Mouse (Mus musculus): ENCODE data around the gene Hpd. TPM values are rescaled to one million over a fixed set of nuclear protein-coding genes. Genes with fewer than 3 reads are reported as not detected.

Hpd gene
- polyA plus RNA-seq, 1 experiment from 2014 or later: 1.9 TPM

DNA sequence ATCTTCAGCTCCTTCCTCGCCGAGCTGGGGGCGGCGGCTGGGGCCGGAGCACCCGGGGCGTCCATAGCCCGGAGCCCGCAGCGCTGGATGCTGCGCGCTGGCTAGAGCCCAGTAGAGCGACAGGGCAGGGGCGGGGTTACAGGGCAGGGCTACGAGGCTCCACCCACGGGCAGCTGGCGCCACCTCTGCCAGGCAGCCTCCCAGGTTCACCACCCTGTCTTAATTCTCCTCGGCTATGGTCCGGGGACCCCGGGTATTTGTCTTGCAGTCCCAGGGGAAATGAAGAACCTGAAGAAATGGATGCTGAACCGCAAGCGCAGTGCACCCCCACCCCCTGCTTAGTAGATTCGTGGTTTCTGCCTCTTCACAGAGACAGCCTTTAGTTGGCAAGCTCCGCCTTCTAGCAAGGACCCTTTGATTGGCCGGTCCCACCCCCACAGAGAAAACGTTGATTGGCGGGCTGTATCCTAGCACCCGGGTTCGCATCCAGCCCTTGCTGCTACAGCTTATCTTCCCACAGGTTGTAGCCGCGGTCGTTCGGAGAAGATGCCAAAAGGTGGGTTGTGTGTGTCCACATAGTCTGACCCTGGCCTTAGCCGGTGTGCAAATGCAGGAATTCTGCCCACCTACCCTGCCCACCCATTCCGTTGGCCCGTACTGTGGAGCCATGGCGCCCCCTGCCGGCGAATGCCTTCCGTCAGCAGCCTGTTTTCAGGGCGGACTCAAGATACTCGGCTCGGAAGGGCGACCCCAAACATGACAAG is 50.0 kb downstream of the Hpd start, which contains the start of gene Rhof:
Gene Rhof (minus strand): TSS at position 385 of the 764 bp plus-strand sequence.
- peak within 1 kb of the TSS; percentile 69 for H3K4me2 ChIP-seq (ENCODE audit: low read length)
- H3K9ac ChIP-seq (ENCODE audit: low read length): peak within 1 kb of the TSS; percentile 44
- no peaks in the 10 kb centered on the region for H3K27me3 ChIP-seq (replicated peaks; ENCODE audit: control insufficient read depth, insufficient read depth, low read length)
- peaks cover 4% of the 10 kb centered on the region for H3K36me3 ChIP-seq (ENCODE audit: control insufficient read depth, insufficient read depth, low read length)
- peak within 1 kb of the TSS; percentile 33 for H3K4me3 ChIP-seq (ENCODE audit: low read depth, low read length)
- peak; percentile 12 for ATAC-seq (replicated peaks; ENCODE audit: low FRiP score, low TSS enrichment, low read depth)
- DNase-seq (ENCODE audit: low spot score): peak; percentile 87
- WGBS: 3% methylated on average over 44 of the region's 44 CpGs
- peaks cover 57% of the 10 kb centered on the region for H3K4me1 ChIP-seq (replicated peaks; ENCODE audit: control insufficient read depth, insufficient read depth, low read length)
- H3K9me3 ChIP-seq (ENCODE audit: control insufficient read depth, low read length): no peaks in the 10 kb centered on the region
- peak within 1 kb of the TSS; percentile 100; the same call in 1 of the 2 replicates for H3K27ac ChIP-seq (ENCODE audit: low read depth)

DNA sequence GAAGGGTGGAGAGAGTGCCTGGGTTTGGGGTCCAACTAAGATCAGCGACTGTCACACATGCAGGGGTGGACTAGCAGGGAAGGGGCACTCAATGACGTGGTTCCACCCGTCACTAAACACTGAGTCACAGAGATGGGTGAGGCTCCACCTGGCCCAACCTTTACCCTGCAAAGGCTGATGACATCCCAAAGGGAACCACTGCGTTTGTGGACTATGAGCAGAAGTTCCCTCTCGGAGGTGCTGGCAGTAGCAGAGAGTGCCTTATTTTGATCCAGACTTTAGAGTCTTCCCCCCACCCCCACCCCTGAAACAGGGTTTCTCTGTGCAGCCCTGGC is 51.7 kb downstream of the Hpd start:
- H3K36me3 ChIP-seq (ENCODE audit: control insufficient read depth, insufficient read depth, low read length): peaks cover 4% of the 10 kb centered on the region
- ATAC-seq (replicated peaks; ENCODE audit: low FRiP score, low TSS enrichment, low read depth) (no peak), DNase-seq (ENCODE audit: low spot score) (no peak)
- H3K27ac ChIP-seq (ENCODE audit: low read depth): no peak overlapping the region
- H3K9ac ChIP-seq (ENCODE audit: low read length): no peak overlapping the region
- no peaks in the 10 kb centered on the region for H3K27me3 ChIP-seq (replicated peaks; ENCODE audit: control insufficient read depth, insufficient read depth, low read length)
- no peak overlapping the region for H3K4me2 ChIP-seq (ENCODE audit: low read length)
- H3K4me1 ChIP-seq (replicated peaks; ENCODE audit: control insufficient read depth, insufficient read depth, low read length): peaks cover 40% of the 10 kb centered on the region
- H3K4me3 ChIP-seq (ENCODE audit: low read depth, low read length): no peak overlapping the region
- no peaks in the 10 kb centered on the region for H3K9me3 ChIP-seq (ENCODE audit: control insufficient read depth, low read length)
- 82% methylated on average over 5 of the region's 5 CpGs for WGBS

DNA sequence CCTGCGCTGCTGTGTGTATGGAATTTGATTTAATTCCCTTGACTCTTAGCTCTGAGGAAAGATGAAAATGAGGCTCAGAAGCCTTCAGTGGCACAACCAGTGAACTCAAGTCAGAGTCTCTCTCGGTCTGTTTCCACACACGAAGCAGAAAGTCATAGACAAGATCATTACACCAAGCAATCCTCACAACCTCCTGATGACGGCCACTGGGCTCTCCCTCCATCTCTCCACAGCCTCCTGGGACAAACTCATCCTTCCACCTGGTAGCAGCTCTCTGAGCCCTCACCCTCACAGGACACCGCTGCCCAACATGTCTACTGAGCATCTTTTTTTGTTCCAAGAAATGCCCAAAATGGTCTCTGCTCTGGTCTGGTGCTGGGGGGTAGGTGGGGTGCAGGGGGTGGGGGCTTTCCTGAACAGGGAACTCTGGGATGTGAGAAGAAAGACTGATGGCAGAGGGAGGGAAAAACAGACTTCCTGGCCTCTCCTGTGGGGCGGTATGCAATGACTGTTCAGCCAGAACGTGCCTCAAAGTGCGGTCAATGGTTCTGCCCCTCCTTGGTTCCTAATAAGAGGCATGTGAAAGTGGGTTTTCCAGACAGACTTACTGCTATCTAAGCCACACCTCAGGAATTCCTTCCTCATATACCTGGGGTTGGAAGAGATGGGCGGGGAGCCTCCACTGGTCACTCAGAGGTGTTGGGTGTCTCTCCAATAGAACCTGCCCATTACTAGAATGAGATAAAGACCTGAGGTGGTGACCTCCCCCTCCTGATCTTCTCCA is 52.3 kb downstream of the Hpd start:
- 82% methylated on average over 9 of the region's 9 CpGs for WGBS
- DNase-seq (ENCODE audit: low spot score) (no peak), ATAC-seq (replicated peaks; ENCODE audit: low FRiP score, low TSS enrichment, low read depth) (no peak)
- Histone ChIP-seq H3K4me3 (ENCODE audit: low read depth, low read length) (no peak overlapping the region), H3K27ac (ENCODE audit: low read depth) (no peak overlapping the region), H3K36me3 (ENCODE audit: control insufficient read depth, insufficient read depth, low read length) (peaks cover 4% of the 10 kb centered on the region), H3K9ac (ENCODE audit: low read length) (no peak overlapping the region), H3K4me1 (replicated peaks; ENCODE audit: control insufficient read depth, insufficient read depth, low read length) (peaks cover 35% of the 10 kb centered on the region), H3K4me2 (ENCODE audit: low read length) (no peak overlapping the region), H3K9me3 (ENCODE audit: control insufficient read depth, low read length) (no peaks in the 10 kb centered on the region), H3K27me3 (replicated peaks; ENCODE audit: control insufficient read depth, insufficient read depth, low read length) (no peaks in the 10 kb centered on the region)

DNA sequence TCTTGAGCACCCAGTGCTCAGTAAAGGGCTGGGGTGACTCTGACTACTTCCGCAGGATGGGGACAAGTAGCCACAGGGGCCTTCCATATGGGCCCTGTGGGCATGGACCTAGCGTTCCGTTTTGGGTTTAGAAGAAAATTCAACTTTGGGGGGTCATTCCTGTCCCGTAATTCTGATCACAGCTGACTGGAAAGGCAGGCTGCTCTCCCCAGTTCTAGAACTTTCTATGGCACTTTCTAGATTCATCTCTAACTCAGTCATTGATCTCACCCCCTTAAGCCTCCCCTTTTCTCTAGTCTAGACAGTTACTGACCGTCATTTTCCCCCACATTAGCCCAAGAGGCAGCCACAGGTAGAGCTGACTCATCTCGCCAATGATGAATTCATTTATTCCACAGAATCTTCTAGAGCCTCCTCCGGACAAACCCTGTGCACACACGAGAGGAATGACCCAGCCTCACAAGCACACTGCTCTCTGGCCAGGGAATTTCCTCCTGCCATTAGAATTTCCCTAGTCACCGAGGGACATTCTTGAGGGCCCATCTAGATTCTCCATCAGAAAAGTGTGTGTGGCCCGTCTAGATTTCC is 53.3 kb downstream of the Hpd start:
- Histone ChIP-seq H3K9me3 (ENCODE audit: control insufficient read depth, low read length) (no peaks in the 10 kb centered on the region), H3K4me3 (ENCODE audit: low read depth, low read length) (no peak overlapping the region), H3K4me1 (replicated peaks; ENCODE audit: control insufficient read depth, insufficient read depth, low read length) (peaks cover 25% of the 10 kb centered on the region), H3K9ac (ENCODE audit: low read length) (no peak overlapping the region), H3K4me2 (ENCODE audit: low read length) (no peak overlapping the region), H3K27me3 (replicated peaks; ENCODE audit: control insufficient read depth, insufficient read depth, low read length) (no peaks in the 10 kb centered on the region), H3K36me3 (ENCODE audit: control insufficient read depth, insufficient read depth, low read length) (peaks cover 4% of the 10 kb centered on the region), H3K27ac (ENCODE audit: low read depth) (no peak overlapping the region)
- DNase-seq (ENCODE audit: low spot score) (no peak), ATAC-seq (replicated peaks; ENCODE audit: low FRiP score, low TSS enrichment, low read depth) (no peak)
- 83% methylated on average over 10 of the region's 10 CpGs for WGBS

DNA sequence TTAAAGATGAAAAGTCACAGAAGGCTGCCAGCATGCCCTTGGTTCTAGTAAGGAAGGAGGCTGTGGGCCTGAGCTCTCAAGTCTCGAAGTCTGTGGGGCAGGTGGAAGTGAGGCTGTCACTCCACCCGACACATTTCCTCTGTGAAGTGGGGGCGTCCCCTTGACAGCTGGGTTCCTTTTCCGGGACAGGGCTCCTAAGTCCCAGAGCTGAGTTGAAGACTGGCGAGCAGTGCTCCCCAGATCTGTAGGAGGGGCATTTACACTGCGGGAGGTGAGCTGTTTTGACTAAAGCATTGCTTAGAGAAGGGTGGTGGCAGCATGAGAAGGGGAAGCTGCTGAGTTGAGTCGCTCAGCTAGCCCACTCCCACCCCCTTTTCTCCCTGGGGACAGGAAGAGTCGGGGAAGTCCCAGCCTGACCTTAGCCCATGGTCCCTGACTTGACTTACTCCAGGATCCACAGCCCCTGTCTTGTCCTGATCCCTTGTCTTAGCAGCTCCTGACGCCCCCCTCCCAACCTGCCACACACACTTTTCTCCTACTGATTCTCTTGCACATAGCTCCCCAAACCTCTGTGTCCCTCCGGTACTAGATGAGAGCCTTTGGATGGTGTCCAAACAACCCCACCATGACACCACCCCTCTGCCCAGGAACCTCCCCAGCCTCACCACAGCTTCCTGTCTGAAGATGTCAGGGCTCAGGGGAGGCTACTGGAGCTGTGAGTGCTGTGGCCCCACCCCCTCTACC is 53.9 kb downstream of the Hpd start:
- DNase-seq (ENCODE audit: low spot score) (no peak), ATAC-seq (replicated peaks; ENCODE audit: low FRiP score, low TSS enrichment, low read depth) (no peak)
- no peaks in the 10 kb centered on the region for H3K27me3 ChIP-seq (replicated peaks; ENCODE audit: control insufficient read depth, insufficient read depth, low read length)
- no peaks in the 10 kb centered on the region for H3K9me3 ChIP-seq (ENCODE audit: control insufficient read depth, low read length)
- peaks cover 18% of the 10 kb centered on the region for H3K4me1 ChIP-seq (replicated peaks; ENCODE audit: control insufficient read depth, insufficient read depth, low read length)
- no peak overlapping the region for H3K9ac ChIP-seq (ENCODE audit: low read length)
- H3K36me3 ChIP-seq (ENCODE audit: control insufficient read depth, insufficient read depth, low read length): peaks cover under 1% of the 10 kb centered on the region; the same call in 1 of the 2 replicates
- no peak overlapping the region for H3K27ac ChIP-seq (ENCODE audit: low read depth)
- 52% methylated on average over 10 of the region's 10 CpGs for WGBS
- H3K4me3 ChIP-seq (ENCODE audit: low read depth, low read length): no peak overlapping the region
- no peak overlapping the region for H3K4me2 ChIP-seq (ENCODE audit: low read length)

DNA sequence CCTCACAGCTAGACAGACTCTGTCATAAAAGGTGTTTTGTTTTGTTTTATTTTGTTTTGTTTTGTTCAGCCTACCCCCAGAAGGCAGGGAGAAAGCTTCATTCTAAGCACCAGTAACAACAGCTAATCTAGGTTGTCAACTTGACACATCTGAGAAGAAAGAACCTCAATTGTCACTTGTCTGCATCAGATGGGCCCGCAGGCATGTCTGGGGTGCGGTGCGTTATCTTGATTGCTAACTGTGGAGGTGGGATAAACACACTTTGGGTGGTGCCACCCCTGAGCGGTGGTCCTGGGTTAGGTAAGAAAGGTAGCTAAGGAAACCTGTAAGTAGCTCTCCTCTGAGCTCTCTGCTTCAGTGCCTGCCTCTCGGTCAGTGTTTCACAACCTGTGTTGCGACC is 55.5 kb downstream of the Hpd start:
- Histone ChIP-seq H3K4me3 (ENCODE audit: low read depth, low read length) (no peak overlapping the region), H3K27ac (ENCODE audit: low read depth) (no peak overlapping the region), H3K36me3 (ENCODE audit: control insufficient read depth, insufficient read depth, low read length) (no peaks in the 10 kb centered on the region), H3K9ac (ENCODE audit: low read length) (no peak overlapping the region), H3K27me3 (replicated peaks; ENCODE audit: control insufficient read depth, insufficient read depth, low read length) (no peaks in the 10 kb centered on the region), H3K9me3 (ENCODE audit: control insufficient read depth, low read length) (no peaks in the 10 kb centered on the region), H3K4me1 (replicated peaks; ENCODE audit: control insufficient read depth, insufficient read depth, low read length) (peaks cover 5% of the 10 kb centered on the region; the same call in 1 of the 2 replicates), H3K4me2 (ENCODE audit: low read length) (no peak overlapping the region)
- WGBS: 72% methylated on average over 6 of the region's 6 CpGs
- ATAC-seq (replicated peaks; ENCODE audit: low FRiP score, low TSS enrichment, low read depth): no peak
- DNase-seq (ENCODE audit: low spot score): no peak

DNA sequence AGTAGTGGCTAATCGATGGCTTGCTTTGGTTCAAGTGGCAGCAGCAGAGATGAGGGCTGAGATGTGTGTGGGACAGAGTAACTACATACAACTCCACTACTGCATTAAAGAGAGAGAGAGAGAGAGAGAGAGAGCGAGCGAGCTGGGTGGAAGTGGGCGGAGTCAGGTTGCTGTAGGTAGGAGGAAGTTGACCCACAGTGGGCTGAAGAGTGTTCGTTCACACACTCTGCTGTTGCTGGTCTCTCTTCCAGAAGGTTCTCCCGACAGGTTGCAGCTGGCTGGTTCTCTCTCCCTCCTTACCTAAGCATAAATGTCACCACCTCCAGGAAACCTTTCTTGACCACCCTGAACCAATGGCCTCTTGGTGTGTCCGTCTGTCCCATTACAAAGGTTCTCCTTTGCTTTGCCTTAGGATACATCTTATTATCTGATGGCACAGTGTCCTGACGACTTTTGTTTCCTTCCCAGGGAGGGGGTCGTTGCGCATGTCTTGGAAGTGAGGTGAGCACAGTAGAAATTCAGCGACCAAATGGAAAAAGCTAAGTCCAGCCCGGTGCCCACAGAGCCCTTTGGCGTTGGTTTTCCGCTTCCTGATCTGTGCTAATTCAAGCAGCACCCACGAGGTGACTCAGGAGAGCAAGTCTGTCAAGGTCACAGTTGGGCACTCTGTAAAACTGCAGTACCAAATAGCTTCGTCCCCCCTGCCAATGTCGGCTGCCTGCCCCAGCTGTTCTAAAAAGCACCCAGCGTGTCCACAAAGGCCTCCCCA is 56.7 kb downstream of the Hpd start:
- no peak overlapping the region for H3K9ac ChIP-seq (ENCODE audit: low read length)
- H3K9me3 ChIP-seq (ENCODE audit: control insufficient read depth, low read length): no peaks in the 10 kb centered on the region
- no peaks in the 10 kb centered on the region for H3K4me1 ChIP-seq (replicated peaks; ENCODE audit: control insufficient read depth, insufficient read depth, low read length)
- H3K36me3 ChIP-seq (ENCODE audit: control insufficient read depth, insufficient read depth, low read length): no peaks in the 10 kb centered on the region
- no peak for DNase-seq (ENCODE audit: low spot score)
- H3K27me3 ChIP-seq (replicated peaks; ENCODE audit: control insufficient read depth, insufficient read depth, low read length): no peaks in the 10 kb centered on the region
- no peak overlapping the region for H3K4me2 ChIP-seq (ENCODE audit: low read length)
- 85% methylated on average over 18 of the region's 18 CpGs for WGBS
- H3K4me3 ChIP-seq (ENCODE audit: low read depth, low read length): no peak overlapping the region
- H3K27ac ChIP-seq (ENCODE audit: low read depth): no peak overlapping the region
- ATAC-seq (replicated peaks; ENCODE audit: low FRiP score, low TSS enrichment, low read depth): no peak

DNA sequence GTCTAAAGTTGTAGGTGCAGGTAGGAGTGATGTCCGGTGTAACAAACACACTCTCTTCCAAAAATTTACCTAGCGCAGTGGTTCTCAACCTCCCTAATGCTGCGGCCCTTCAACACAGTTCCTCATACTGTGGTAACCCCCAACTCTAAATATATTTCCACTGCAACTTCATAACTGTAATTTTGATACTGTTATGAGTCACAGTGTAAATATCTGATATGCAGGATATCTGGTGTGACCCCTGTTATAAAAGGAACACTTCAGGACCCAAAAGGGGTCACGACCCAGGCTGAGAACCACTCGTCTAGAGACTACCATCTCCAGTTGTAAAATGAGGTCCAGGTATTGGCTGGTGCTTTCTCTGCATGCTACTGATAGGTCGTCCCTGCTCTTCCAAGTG is 57.4 kb downstream of the Hpd start:
- no peak for ATAC-seq (replicated peaks; ENCODE audit: low FRiP score, low TSS enrichment, low read depth)
- WGBS: 78% methylated on average over 6 of the region's 6 CpGs
- H3K4me2 ChIP-seq (ENCODE audit: low read length): no peak overlapping the region

More for the DNA sequence above, 57.4 kb downstream of the Hpd start:
- Histone ChIP-seq H3K27ac (ENCODE audit: low read depth) (no peak overlapping the region), H3K4me3 (ENCODE audit: low read depth, low read length) (no peak overlapping the region), H3K27me3 (replicated peaks; ENCODE audit: control insufficient read depth, insufficient read depth, low read length) (no peaks in the 10 kb centered on the region), H3K36me3 (ENCODE audit: control insufficient read depth, insufficient read depth, low read length) (no peaks in the 10 kb centered on the region), H3K4me1 (replicated peaks; ENCODE audit: control insufficient read depth, insufficient read depth, low read length) (no peaks in the 10 kb centered on the region), H3K9me3 (ENCODE audit: control insufficient read depth, low read length) (no peaks in the 10 kb centered on the region), H3K9ac (ENCODE audit: low read length) (no peak overlapping the region)
- DNase-seq (ENCODE audit: low spot score): no peak
